In genomic region chr11:97631938-97632337, GRCm38 (mm10) we compare ENCODE assay signal across 8 mouse cellular contexts. TPM values are rescaled to one million over a fixed set of nuclear protein-coding genes. Genes with fewer than 3 reads are reported as not detected.
DNase-seq lines count a peak whose midpoint lies in the region; ATAC-seq and TF ChIP-seq lines count a peak whose summit lies in the region.

No protein-coding gene starts in this region.

- H3K4me2 ChIP-seq in kidney, embryonic 14.5 days (replicated peaks; ENCODE audit: low read depth, low read length): no peak overlapping the region
- no peak overlapping the region for H3K4me2 ChIP-seq in liver, embryonic 14.5 days (ENCODE audit: low read depth)

- ATAC-seq in kidney, embryonic 14.5 days (ENCODE audit: low FRiP score, low TSS enrichment): 0 out of 2 replicates have a peak, but pooled peaks have one; percentile 20
- no peak for ATAC-seq in liver, embryonic 14.5 days (ENCODE audit: insufficient read depth)

- no peak for TF ChIP-seq EP300 in liver, embryonic 14.5 days (IDR thresholded peaks at IDR 0.05; ENCODE audit: low read depth)

- no peaks in the 10 kb centered on the region for H3K36me3 ChIP-seq in kidney, embryonic 14.5 days (ENCODE audit: control insufficient read depth, insufficient read depth, low read length)
- H3K36me3 ChIP-seq in liver, embryonic 14.5 days (replicated peaks; ENCODE audit: control insufficient read depth, insufficient read depth, low read depth): no peaks in the 10 kb centered on the region

- 0 out of 2 replicates have a peak overlapping the region, but pooled peaks have one; percentile 49 for H3K27ac ChIP-seq in cortical plate, adult 2 months (ENCODE audit: insufficient read depth, low read length)
- no peak overlapping the region for H3K27ac ChIP-seq in kidney, embryonic 14.5 days (ENCODE audit: low read depth, low read length)
- H3K27ac ChIP-seq in liver, embryonic 14.5 days: no peak overlapping the region

- WGBS in kidney, embryonic 14.5 days: 5% methylated on average over 12 of the region's 12 CpGs
- 5% methylated on average over 12 of the region's 12 CpGs for WGBS in liver, embryonic 14.5 days (ENCODE audit: insufficient replicate concordance)

- H3K9me3 ChIP-seq in kidney, embryonic 14.5 days (ENCODE audit: control insufficient read depth, low read length): no peaks in the 10 kb centered on the region
- no peaks in the 10 kb centered on the region for H3K9me3 ChIP-seq in liver, embryonic 14.5 days (ENCODE audit: control insufficient read depth, low read length)

- no peak overlapping the region for H3K4me3 ChIP-seq in cortical plate, adult 2 months (ENCODE audit: insufficient read depth, low read length)
- no peak overlapping the region for H3K4me3 ChIP-seq in kidney, embryonic 14.5 days (ENCODE audit: low read length)
- H3K4me3 ChIP-seq in liver, embryonic 14.5 days (ENCODE audit: insufficient read depth in 1 of 2, low read depth in 2 of 2, low read length in 2 of 2): no peak overlapping the region

- DNase-seq in CD4-positive helper T cell, adult 2 months (ENCODE audit: low read depth, low spot score): peak; percentile 82
- peak; percentile 81 to 93 for DNase-seq in adrenal gland, adult (ENCODE audit: inconsistent age in 2 of 2, low spot score in 1 of 2)
- peak; percentile 67 for DNase-seq in gastrocnemius, postnatal 25 days
- DNase-seq in liver, embryonic 14.5 days (ENCODE audit: low read depth in 3 of 3, low spot score in 3 of 3): peak in 1 of 3 experiments; percentile 42
- peak; percentile 62 for DNase-seq in ovary, postnatal 10 days (ENCODE audit: low spot score)
- DNase-seq in thymus, postnatal 10 days (ENCODE audit: low spot score in 2 of 2): peak; percentile 69 to 87

- TF ChIP-seq CTCF in cortical plate, adult 2 months (IDR thresholded peaks at IDR 0.05; ENCODE audit: extremely low read depth, insufficient read depth, low read length): peak; percentile 89
- peak; percentile 97 for TF ChIP-seq CTCF in liver, embryonic 14.5 days (IDR thresholded peaks at IDR 0.05; ENCODE audit: low read depth)

- H3K9ac ChIP-seq in kidney, embryonic 14.5 days (ENCODE audit: low read depth, low read length): no peak overlapping the region
- H3K9ac ChIP-seq in liver, embryonic 14.5 days (replicated peaks): no peak overlapping the region

- H3K4me1 ChIP-seq in cortical plate, adult 2 months (ENCODE audit: control insufficient read depth, insufficient read depth, low read length): peaks cover 3% of the 10 kb centered on the region; the same call in 1 of the 2 replicates
- H3K4me1 ChIP-seq in kidney, embryonic 14.5 days (ENCODE audit: control insufficient read depth, insufficient read depth, low read length): peaks cover 26% of the 10 kb centered on the region; the same call in 1 of the 2 replicates
- H3K4me1 ChIP-seq in liver, embryonic 14.5 days (replicated peaks; ENCODE audit: control insufficient read depth in 2 of 2, insufficient read depth in 2 of 2, low read length in 1 of 2): no peaks in the 10 kb centered on the region

- TF ChIP-seq POLR2A in cortical plate, adult 2 months (IDR thresholded peaks at IDR 0.05; ENCODE audit: extremely low read depth, insufficient read depth, low read length): no peak

- H3K27me3 ChIP-seq in kidney, embryonic 14.5 days (ENCODE audit: control insufficient read depth, insufficient read depth, low read length): peaks cover 45% of the 10 kb centered on the region
- H3K27me3 ChIP-seq in liver, embryonic 14.5 days (ENCODE audit: control insufficient read depth, insufficient read depth, low read length): peaks cover 49% of the 10 kb centered on the region

RNA-seq across cellular contexts. Expression of gene Epop, which starts 2.4 kb away (rescaled TPM):
- polyA plus RNA-seq in cortical plate, adult 2 months (2012; rRNA removed): 89.5 and 95.2 TPM in 2 replicates
- total RNA-seq in gastrocnemius, postnatal 25 days (2021): 1 to 10 TPM; 1.2 to 1.6 TPM
- polyA plus RNA-seq in kidney, embryonic 14.5 days (2014; fragmentation: Nextera tagmentation; extraction: Ambion mirVana): 6.3 and 6.9 TPM in 2 replicates
- 0.66 and 0.98 TPM in 2 replicates for polyA plus RNA-seq in liver, embryonic 14.5 days (2012; rRNA removed)
- polyA plus RNA-seq in liver, embryonic 14.5 days (2014; fragmentation: Nextera tagmentation; extraction: Ambion mirVana): 0.34 and 0.38 TPM in 2 replicates

RNA-seq across cellular contexts. Expression of gene Mllt6, which starts 31.3 kb away (rescaled TPM):
- polyA plus RNA-seq in cortical plate, adult 2 months (2012; rRNA removed): 78.5 and 83.4 TPM in 2 replicates
- total RNA-seq in gastrocnemius, postnatal 25 days (2021): 10 to 100 TPM; 33.0 to 40.5 TPM
- polyA plus RNA-seq in kidney, embryonic 14.5 days (2014; fragmentation: Nextera tagmentation; extraction: Ambion mirVana): 5.7 and 10.0 TPM in 2 replicates
- polyA plus RNA-seq in liver, embryonic 14.5 days (2012; rRNA removed): 1.0 TPM in 2 replicates
- polyA plus RNA-seq in liver, embryonic 14.5 days (2014; fragmentation: Nextera tagmentation; extraction: Ambion mirVana): 0.22 and 0.25 TPM in 2 replicates

RNA-seq across cellular contexts. Expression of gene Cisd3, which starts 53.7 kb away (rescaled TPM):
- 59.9 and 65.5 TPM in 2 replicates for polyA plus RNA-seq in cortical plate, adult 2 months (2012; rRNA removed)
- total RNA-seq in gastrocnemius, postnatal 25 days (2021): 100 to 1,000 TPM; 109 to 113 TPM
- polyA plus RNA-seq in kidney, embryonic 14.5 days (2014; fragmentation: Nextera tagmentation; extraction: Ambion mirVana): 30.5 and 34.2 TPM in 2 replicates
- 3.0 and 4.9 TPM in 2 replicates for polyA plus RNA-seq in liver, embryonic 14.5 days (2012; rRNA removed)
- polyA plus RNA-seq in liver, embryonic 14.5 days (2014; fragmentation: Nextera tagmentation; extraction: Ambion mirVana): 10.0 and 11.4 TPM in 2 replicates

RNA-seq across cellular contexts. Expression of gene Srcin1, which starts 56.0 kb away (rescaled TPM):
- 141 and 146 TPM in 2 replicates for polyA plus RNA-seq in cortical plate, adult 2 months (2012; rRNA removed)
- total RNA-seq in gastrocnemius, postnatal 25 days (2021): under 1 TPM; 0.43 to 0.49 TPM
- polyA plus RNA-seq in kidney, embryonic 14.5 days (2014; fragmentation: Nextera tagmentation; extraction: Ambion mirVana): 0.97 and 1.1 TPM in 2 replicates
- 0.04 and 0.06 TPM in 2 replicates for polyA plus RNA-seq in liver, embryonic 14.5 days (2012; rRNA removed)
- not detected in 2 replicates for polyA plus RNA-seq in liver, embryonic 14.5 days (2014; fragmentation: Nextera tagmentation; extraction: Ambion mirVana)

Comparison
In these comparisons a context has a peak if more than half of its experiments do, and no peak if none do; other contexts are left out.
1. RNA of gene Epop, which starts 2.4 kb away (polyA plus RNA-seq): 89.5 to 95.2 TPM in cortical plate, adult 2 months; 6.3 to 6.9 TPM in kidney, embryonic 14.5 days and 0.34 to 0.98 TPM in liver, embryonic 14.5 days; every median in the first group is over 10 times any median in the second.